Mouse (Mus musculus) frontal cortex, postnatal 14 days (tissue): Measurements from ENCODE around the gene Atp13a3.
"Not testable (repeated sequence)": the region's sequence is repeated elsewhere in the genome, so short reads cannot be mapped to it uniquely, and the experiment has no call there.

Experiments
- DNase-seq, 2 experiments: peaks; one replicate each; pipeline ENCODE4 v3.0.0; 2022; ENCODE audit warnings: low spot score in 2 of 2

The Atp13a3 gene

GRCm38 (mm10) chr16:30405925-30406670 is at the start of gene Atp13a3:
TSS of gene Atp13a3 (minus strand) at chr16:30405975.
- DNase-seq = no peak

- DNase-seq = no peak
Observed at GRCm38 (mm10) chr16:30453213-30453975, 47.6 kb upstream of the Atp13a3 start.

GRCm38 (mm10) chr16:30451174-30451573 is 45.4 kb upstream of the Atp13a3 start:
- not testable (repeated sequence) for DNase-seq

- no peak for DNase-seq
Observed at GRCm38 (mm10) chr16:30449017-30449416, 43.2 kb upstream of the Atp13a3 start.

- DNase-seq = no peak
Observed at GRCm38 (mm10) chr16:30448169-30448568, 42.4 kb upstream of the Atp13a3 start.

- DNase-seq = no peak
Observed at GRCm38 (mm10) chr16:30447642-30448041, 41.9 kb upstream of the Atp13a3 start.

GRCm38 (mm10) chr16:30443411-30443810 is 37.6 kb upstream of the Atp13a3 start:
- DNase-seq = no peak

GRCm38 (mm10) chr16:30442451-30442850 is 36.7 kb upstream of the Atp13a3 start:
- no peak for DNase-seq

- DNase-seq = no peak
Observed at GRCm38 (mm10) chr16:30441409-30441808, 35.6 kb upstream of the Atp13a3 start.

- no peak for DNase-seq
Observed at GRCm38 (mm10) chr16:30439841-30440240, 34.1 kb upstream of the Atp13a3 start.

GRCm38 (mm10) chr16:30439411-30439810 is 33.6 kb upstream of the Atp13a3 start:
- DNase-seq = no peak

GRCm38 (mm10) chr16:30436276-30436675 is 30.5 kb upstream of the Atp13a3 start:
- no peak for DNase-seq

- no peak for DNase-seq
Observed at GRCm38 (mm10) chr16:30435393-30435792, 29.6 kb upstream of the Atp13a3 start.

GRCm38 (mm10) chr16:30433148-30433547 is 27.4 kb upstream of the Atp13a3 start:
- no peak for DNase-seq

GRCm38 (mm10) chr16:30432111-30432510 is 26.3 kb upstream of the Atp13a3 start:
- DNase-seq = no peak

- DNase-seq = no peak
Observed at GRCm38 (mm10) chr16:30430512-30431088, 24.8 kb upstream of the Atp13a3 start.

- no peak for DNase-seq
Observed at GRCm38 (mm10) chr16:30428753-30429260, 23.0 kb upstream of the Atp13a3 start.

GRCm38 (mm10) chr16:30427466-30427865 is 21.7 kb upstream of the Atp13a3 start:
- no peak for DNase-seq

GRCm38 (mm10) chr16:30427003-30427402 is 21.2 kb upstream of the Atp13a3 start:
- DNase-seq = no peak

GRCm38 (mm10) chr16:30425980-30426379 is 20.2 kb upstream of the Atp13a3 start:
- DNase-seq = no peak

- no peak for DNase-seq
Observed at GRCm38 (mm10) chr16:30424053-30424452, 18.3 kb upstream of the Atp13a3 start.

- no peak for DNase-seq
Observed at GRCm38 (mm10) chr16:30416707-30417106, 10.9 kb upstream of the Atp13a3 start.
